Mouse (Mus musculus) 416B (cell line): ENCODE measurements at regions not wholly inside any gene's neighbourhood (a gene's known extent, or its start where the extent isn't known, plus 50 kb on each side); places are given as distances from the start of the nearest gene placed in this dataset.
A peak's percentile ranks its signal among the peaks of the same experiment; 100 is the strongest.

Experiments
- DNase-seq: peaks from one replicate; pipeline ENCODE4 v3.0.0; 2011; ENCODE audit warnings: low read depth

GRCm38 (mm10) chr7:70834787-70835461 is 468.4 kb upstream of the Nr2f2 start:
- DNase-seq, result no peak

DNA sequence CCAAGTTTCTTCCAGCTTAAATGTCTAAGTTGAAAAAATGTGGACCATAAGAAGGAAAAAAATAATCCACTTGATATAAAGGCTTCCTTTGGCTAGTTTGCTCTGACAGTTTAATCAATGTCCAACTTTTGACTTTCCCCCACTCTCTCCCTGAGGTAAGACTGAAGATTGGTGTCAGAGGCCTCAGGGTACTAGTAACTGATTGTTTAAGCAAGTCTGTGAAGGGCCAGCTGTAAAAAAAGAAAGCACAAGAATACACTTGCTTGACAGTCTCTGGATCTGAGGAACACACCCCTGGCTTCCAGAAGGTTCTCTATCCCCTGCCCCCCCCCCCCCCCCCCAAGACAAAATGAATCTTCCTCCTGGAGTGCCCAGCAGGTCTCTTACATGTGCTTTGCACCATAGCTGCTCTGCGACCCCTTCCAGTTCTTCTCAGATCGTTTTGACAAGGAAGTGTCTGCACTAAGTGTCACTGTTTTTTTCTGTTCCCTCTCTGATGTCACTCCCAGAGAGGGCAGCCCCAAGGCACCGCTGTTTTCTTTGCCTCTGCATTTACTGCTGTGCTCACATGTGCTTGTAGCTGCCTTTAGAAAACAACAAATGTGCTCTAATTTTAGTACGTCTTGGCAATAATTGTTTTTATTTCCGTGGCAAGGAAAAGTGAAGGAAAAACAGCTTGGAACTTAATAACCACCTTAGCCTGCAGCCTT is 462.1 kb upstream of the Nr2f2 start:
- DNase-seq, result no peak

DNA sequence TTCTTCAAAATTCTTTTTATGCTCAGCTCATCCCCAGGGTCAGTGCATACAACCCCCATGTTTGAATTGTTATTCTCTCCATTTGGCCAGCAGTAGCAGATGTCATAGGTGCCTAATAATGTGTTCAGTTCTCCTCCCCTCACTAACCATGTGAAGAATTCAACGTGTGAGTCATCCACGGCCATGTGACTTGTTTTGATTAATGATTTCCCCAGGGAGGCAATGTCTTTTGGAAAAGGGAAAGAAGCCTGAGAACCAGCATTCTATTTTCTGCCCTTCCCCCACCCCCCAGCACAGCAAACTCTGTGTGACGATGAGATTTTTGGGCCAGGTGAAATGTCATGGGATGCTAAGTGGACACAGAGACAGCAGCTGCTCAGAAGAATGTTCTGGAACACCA is 459.5 kb upstream of the Nr2f2 start:
- no peak for DNase-seq

- no peak for DNase-seq
Measured at GRCm38 (mm10) chr7:70823020-70823419, 456.5 kb upstream of the Nr2f2 start.

DNA sequence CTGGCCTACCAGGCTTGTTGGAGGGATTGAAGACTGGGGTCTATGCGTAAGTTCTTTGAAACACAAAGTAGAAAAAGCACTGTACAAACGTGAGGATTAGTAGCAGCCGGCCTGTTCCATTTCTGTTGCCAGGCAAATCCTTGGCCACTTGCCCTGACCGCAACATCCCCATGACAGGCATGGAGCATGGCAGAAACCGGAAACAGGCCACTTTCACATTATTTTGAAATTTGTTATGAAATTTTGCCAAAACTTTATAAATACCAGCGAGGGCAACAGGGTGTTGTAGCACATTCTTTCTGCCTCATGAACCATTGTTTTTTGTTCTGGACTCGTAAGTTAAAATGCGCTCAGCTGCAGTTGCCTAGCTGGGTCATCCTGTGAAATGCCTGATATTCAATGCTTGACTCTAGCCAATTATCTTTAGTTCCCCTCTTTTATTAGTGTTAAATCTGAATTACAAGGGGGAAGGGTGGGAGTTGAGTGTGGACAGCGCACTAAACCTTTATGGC is 455.8 kb upstream of the Nr2f2 start:
- DNase-seq, result no peak

- no peak for DNase-seq
Measured at GRCm38 (mm10) chr7:70821861-70822260, 455.3 kb upstream of the Nr2f2 start.

DNA sequence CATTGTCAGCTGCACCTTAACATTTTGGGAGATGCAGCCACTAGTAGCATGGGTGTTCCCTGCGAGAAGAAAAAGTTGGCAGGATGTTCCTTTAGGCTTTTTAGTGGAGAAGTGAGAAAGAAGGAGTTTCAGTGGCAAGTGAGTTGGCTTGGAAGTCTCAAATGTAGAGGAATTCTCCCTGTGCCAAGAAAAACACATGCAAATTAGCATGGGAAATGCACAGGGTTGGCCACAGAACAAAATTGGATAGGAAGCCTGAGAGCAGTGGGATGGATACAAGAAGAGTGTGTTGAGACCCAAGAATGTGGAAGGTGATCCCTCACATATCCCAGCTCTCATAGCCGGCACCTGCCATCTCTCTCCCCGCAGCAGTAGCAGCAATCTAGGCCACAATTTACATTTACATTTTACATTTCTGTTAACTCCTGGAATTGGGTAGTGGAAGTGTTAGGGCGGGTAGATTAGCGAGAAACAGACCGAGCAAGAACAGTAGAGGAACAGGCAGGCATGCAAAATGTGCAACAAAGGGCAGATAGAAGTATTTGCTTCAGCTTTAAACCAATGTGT is 450.9 kb upstream of the Nr2f2 start:
- no peak for DNase-seq

GRCm38 (mm10) chr7:70814391-70814790 is 447.9 kb upstream of the Nr2f2 start:
- no peak for DNase-seq

DNA sequence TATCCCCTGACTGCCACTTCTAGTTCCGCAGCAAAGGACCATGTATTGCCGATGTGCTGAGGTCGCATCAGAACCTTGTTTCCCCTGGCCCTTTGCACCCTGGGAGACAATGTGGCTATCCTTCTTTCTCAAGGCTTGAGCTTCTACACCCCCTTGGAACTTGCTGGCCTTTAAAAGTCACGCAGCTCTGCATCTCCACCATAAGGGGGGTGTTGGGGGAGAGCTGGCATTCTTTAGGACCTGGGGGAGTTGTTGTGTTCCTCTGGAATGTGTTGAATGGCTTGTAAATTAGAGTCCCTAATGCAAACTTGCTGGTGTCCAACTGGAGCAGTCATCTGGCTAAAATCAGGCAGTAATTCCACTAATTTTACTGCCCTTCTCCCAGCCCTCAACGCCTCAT is 446.6 kb upstream of the Nr2f2 start:
- no peak for DNase-seq

GRCm38 (mm10) chr7:70810411-70811090 is 444.0 kb upstream of the Nr2f2 start:
- DNase-seq, result no peak

- DNase-seq, result peak; percentile 1
Measured at GRCm38 (mm10) chr7:70804281-70804680, 437.7 kb upstream of the Nr2f2 start.

DNA sequence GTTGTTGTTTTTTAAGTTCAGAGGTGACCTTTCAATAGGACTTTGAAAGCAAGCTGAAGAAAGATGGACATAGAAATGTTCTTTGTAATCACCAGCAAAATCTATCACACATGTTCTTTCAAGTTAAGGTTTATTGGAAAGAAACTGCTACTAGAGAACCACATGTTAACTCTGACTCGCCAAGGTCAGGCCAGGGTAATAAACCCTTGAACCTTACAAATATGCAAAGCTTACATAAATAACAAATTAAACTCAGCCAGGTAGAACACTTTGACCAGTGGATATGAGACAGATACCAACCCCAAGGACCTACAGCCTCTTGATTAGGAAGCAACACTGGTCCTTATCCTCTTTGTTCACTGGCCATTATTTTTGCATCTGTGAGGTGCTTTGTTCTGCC is 433.4 kb upstream of the Nr2f2 start:
- DNase-seq, result no peak

- DNase-seq, result no peak
Measured at GRCm38 (mm10) chr7:70799031-70799766, 432.7 kb upstream of the Nr2f2 start.

DNA sequence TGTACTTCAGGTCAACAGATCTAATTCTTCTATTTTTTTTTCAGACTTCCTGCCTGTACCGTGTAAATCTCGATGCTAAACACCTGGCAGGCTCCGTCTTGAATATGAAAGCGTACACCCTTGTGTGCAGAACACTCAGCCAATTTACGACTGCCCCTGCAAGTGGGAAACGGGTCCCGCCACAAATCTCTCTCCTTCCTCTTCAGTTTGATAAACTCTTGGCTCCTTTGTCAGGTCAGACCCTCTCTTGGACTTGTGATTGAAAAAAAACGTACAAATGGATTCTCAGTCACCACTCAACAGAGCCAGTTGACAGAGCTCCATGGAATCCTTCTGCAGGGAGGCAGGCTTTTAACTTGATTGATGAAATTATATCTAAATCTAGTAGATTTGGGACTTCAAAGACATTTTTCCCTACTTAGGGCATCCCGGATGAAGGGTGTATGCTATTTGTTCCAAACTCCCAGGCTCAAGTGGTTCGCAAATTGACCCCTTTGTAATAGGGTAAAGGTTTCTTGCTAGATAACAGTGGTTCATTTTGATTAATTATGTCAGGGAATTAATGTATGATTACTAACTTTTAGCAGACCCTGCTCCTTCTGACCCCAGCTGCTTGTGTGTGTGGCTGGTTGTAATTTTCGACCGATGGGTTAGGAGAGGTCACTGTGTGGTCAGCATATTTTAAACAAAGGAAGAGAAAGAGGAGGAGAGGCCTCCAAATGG is 429.7 kb upstream of the Nr2f2 start:
- no peak for DNase-seq

GRCm38 (mm10) chr7:70788902-70789796 is 422.6 kb upstream of the Nr2f2 start:
- no peak for DNase-seq

DNA sequence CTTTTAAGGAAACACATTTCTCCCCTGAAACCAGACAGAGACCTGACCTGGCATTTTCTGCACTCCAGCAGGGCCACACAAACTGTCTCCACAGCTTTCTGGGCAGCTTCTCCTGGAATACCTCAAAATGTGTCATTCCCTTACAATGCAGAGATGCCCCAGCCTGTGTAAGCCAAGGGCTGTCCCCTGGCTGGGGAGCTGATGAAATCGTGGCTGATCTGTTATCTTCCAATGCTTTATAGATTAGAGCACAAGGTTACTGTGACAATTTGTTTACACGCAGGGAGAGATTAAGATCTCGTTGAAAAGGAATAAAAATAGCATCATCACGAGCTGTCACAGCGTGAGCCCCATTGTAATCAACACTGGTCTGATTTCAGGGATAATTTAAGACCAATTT is 421.4 kb upstream of the Nr2f2 start:
- DNase-seq, result no peak

DNA sequence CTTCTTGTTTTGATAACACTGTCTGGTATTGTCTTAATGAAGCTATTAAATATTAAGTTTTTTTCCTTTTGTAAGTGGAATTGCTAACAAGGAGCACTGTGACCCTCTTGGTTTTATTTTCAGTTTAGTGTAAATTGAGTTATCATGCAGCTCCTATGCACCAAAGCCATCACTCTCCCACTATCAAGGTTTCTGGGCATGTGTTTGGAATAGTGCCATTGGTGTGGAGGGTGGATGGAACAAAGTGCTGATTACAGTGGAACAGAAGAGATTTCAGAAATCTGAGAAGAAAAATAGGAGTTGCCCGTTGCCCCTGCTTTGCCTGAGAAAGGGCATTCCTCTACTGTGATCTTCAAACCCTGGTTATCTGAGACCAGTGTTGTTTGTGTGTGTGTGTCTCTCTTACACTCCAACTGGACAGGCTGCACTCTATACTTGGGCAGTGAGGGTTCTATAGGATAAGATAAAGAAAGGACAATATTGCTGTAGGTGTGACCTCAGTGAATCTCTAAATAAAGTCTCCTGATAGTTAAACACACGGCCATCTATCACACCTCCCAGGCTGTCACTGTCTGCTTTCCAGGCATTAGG is 414.3 kb upstream of the Nr2f2 start:
- no peak for DNase-seq

GRCm38 (mm10) chr7:70777763-70778162 is 411.2 kb upstream of the Nr2f2 start:
- no peak for DNase-seq

GRCm38 (mm10) chr7:70769655-70770054 is 403.1 kb upstream of the Nr2f2 start:
- DNase-seq, result no peak

GRCm38 (mm10) chr7:70767697-70768096 is 401.2 kb upstream of the Nr2f2 start:
- DNase-seq, result no peak
